In the genomic region with DNA sequence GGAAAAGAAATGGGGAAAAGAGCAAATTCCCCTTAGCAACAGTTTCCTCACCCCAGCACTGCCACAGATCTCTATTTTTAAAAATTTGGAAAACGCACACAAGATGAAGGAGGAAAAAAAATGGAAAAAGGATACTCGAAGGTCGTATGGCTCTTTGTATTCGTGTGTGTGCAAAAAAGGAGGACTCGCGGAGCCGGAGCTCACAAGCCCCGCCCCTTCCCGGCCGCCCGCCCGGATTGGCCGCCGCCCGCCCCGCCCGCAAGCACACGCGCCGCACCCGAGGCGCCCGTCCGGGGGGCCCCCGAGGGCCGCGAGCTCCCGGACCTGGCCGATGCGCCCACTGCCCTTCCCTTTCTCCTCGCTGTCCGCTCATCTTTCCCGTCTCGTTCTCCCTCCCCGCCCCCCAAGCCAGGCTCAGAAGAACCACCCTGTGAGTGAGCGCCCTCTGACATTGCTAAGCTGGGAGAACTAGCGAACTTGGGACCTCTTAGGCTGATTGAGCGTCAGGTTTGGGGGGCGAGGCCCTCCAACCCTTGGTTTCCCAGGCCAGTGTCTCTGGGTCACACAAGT, we compare ENCODE assay signal across 7 mouse cellular contexts. TPM values are rescaled to one million over a fixed set of nuclear protein-coding genes. Genes with fewer than 3 reads are reported as not detected.
A peak's percentile ranks its signal among the peaks of the same experiment; 100 is the strongest.
DNase-seq lines count a peak whose midpoint lies in the region; ATAC-seq lines count a peak whose summit lies in the region.

TSS of gene 4931414P19Rik (minus strand) at position 242 of the 570 bp plus-strand sequence.

- H3K27ac ChIP-seq in intestine, embryonic 15.5 days = peak within 1 kb of the TSS; percentile 80
- peak within 1 kb of the TSS; percentile 62; the same call in 1 of the 2 replicates for H3K27ac ChIP-seq in limb, embryonic 11.5 days (replicated peaks; ENCODE audit: low read depth, low read length)
- H3K27ac ChIP-seq in midbrain, embryonic 13.5 days = peak within 1 kb of the TSS; percentile 63

- ATAC-seq in intestine, embryonic 15.5 days = peak; percentile 71
- ATAC-seq in limb, embryonic 11.5 days (ENCODE audit: insufficient number of reproducible peaks, low FRiP score, low TSS enrichment, low read depth) = 0 out of 2 replicates have a peak, but pooled peaks have one; percentile 18
- ATAC-seq in midbrain, embryonic 13.5 days = peak; percentile 17; the same call in 1 of the 2 replicates

- peak within 1 kb of the TSS; percentile 42 for H3K9ac ChIP-seq in intestine, embryonic 15.5 days
- H3K9ac ChIP-seq in limb, embryonic 11.5 days (ENCODE audit: low read length) = peak within 1 kb of the TSS; percentile 66
- peak within 1 kb of the TSS; percentile 50 for H3K9ac ChIP-seq in midbrain, embryonic 13.5 days (replicated peaks)

- H3K4me2 ChIP-seq in intestine, embryonic 15.5 days (replicated peaks) = peak within 1 kb of the TSS; percentile 70
- peak within 1 kb of the TSS; percentile 65 for H3K4me2 ChIP-seq in limb, embryonic 11.5 days (ENCODE audit: low read depth, severe bottlenecking)
- H3K4me2 ChIP-seq in midbrain, embryonic 13.5 days (replicated peaks) = peak within 1 kb of the TSS; percentile 57

- intact Hi-C loops in gastrocnemius, postnatal 36 days (cut with DNase I) = no loop called here

- peak; percentile 79 to 82 for DNase-seq in adrenal gland, adult 18-20 months (ENCODE audit: low spot score in 2 of 2)
- peak; percentile 85 for DNase-seq in embryo, embryonic 10.5 days (ENCODE audit: low spot score)
- peak; percentile 66 to 74 for DNase-seq in gastrocnemius, postnatal 36 days
- peak; percentile 81 for DNase-seq in limb, embryonic 11.5 days (ENCODE audit: low spot score)
- DNase-seq in spleen, adult 12 weeks (ENCODE audit: low spot score) = peak; percentile 69

- under 1% methylated on average over 37 of the region's 39 CpGs for WGBS in intestine, embryonic 15.5 days
- under 1% methylated on average over 39 of the region's 39 CpGs for WGBS in limb, embryonic 11.5 days
- WGBS in midbrain, embryonic 13.5 days = under 1% methylated on average over 39 of the region's 39 CpGs

- H3K4me1 ChIP-seq in intestine, embryonic 15.5 days (replicated peaks) = peaks cover 5% of the 10 kb centered on the region; the same call in 1 of the 2 replicates
- H3K4me1 ChIP-seq in limb, embryonic 11.5 days (ENCODE audit: control insufficient read depth, insufficient read depth, low read length) = peaks cover 3% of the 10 kb centered on the region; the same call in 1 of the 2 replicates
- peaks cover 26% of the 10 kb centered on the region for H3K4me1 ChIP-seq in midbrain, embryonic 13.5 days (replicated peaks)

- H3K9me3 ChIP-seq in intestine, embryonic 15.5 days = no peaks in the 10 kb centered on the region
- H3K9me3 ChIP-seq in limb, embryonic 11.5 days (ENCODE audit: control insufficient read depth, low read length) = no peaks in the 10 kb centered on the region
- H3K9me3 ChIP-seq in midbrain, embryonic 13.5 days = no peaks in the 10 kb centered on the region

- H3K27me3 ChIP-seq in intestine, embryonic 15.5 days (replicated peaks) = no peaks in the 10 kb centered on the region
- no peaks in the 10 kb centered on the region for H3K27me3 ChIP-seq in limb, embryonic 11.5 days (ENCODE audit: control insufficient read depth, insufficient read depth, low read length)
- H3K27me3 ChIP-seq in midbrain, embryonic 13.5 days = no peaks in the 10 kb centered on the region

- H3K4me3 ChIP-seq in intestine, embryonic 15.5 days (replicated peaks) = peak within 1 kb of the TSS; percentile 48
- H3K4me3 ChIP-seq in limb, embryonic 11.5 days (ENCODE audit: low read depth, low read length) = peak within 1 kb of the TSS; percentile 46
- peak within 1 kb of the TSS; percentile 45 for H3K4me3 ChIP-seq in midbrain, embryonic 13.5 days (replicated peaks)

- H3K36me3 ChIP-seq in intestine, embryonic 15.5 days = no peaks in the 10 kb centered on the region
- no peaks in the 10 kb centered on the region for H3K36me3 ChIP-seq in limb, embryonic 11.5 days (ENCODE audit: control insufficient read depth, insufficient read depth, low read length)
- H3K36me3 ChIP-seq in midbrain, embryonic 13.5 days = peaks cover 8% of the 10 kb centered on the region; the same call in 1 of the 2 replicates

RNA-seq across cellular contexts. Expression of gene 4931414P19Rik, which starts in this region (rescaled TPM):
- 1 to 10 TPM; 2.7 to 6.5 TPM for total RNA-seq in adrenal gland, adult 18-20 months (2021)
- total RNA-seq in gastrocnemius, postnatal 36 days (2021) = 1 to 10 TPM; 1.5 to 3.3 TPM
- 6.0 and 8.2 TPM in 2 replicates for polyA plus RNA-seq in intestine, embryonic 15.5 days (2015; fragmentation: Nextera tagmentation; extraction: Ambion mirVana)
- 6.8 and 7.8 TPM in 2 replicates for polyA plus RNA-seq in limb, embryonic 11.5 days (2014; fragmentation: Nextera tagmentation; extraction: Ambion mirVana)
- 8.7 and 9.3 TPM in 2 replicates for polyA plus RNA-seq in midbrain, embryonic 13.5 days (2015; fragmentation: Nextera tagmentation; extraction: Ambion mirVana)

Comparison
In these comparisons a context has a peak if more than half of its experiments do, and no peak if none do; other contexts are left out.
1. Peak in every context shown above with its lines: DNase-seq, ATAC-seq, H3K4me3 ChIP-seq and H3K27ac ChIP-seq.
2. ATAC-seq: peak in every context shown above with its lines; median percentile 71 in intestine, embryonic 15.5 days; 18 in limb, embryonic 11.5 days; 17 in midbrain, embryonic 13.5 days.